Mouse (Mus musculus) MEL (cell line): ENCODE data around the gene Secisbp2l.

ENCODE experiments used
- POLR2A ChIP-seq, 2 experiments: IDR thresholded peaks; 2 replicates each; pipeline ENCODE4 v1.6.1; 2011 to 2012; ENCODE audit warnings: low read length in 2 of 2, mild to moderate bottlenecking in 2 of 2, control low read depth in 1 of 2, improper control_type of control experiment in 1 of 2, low read depth in 1 of 2, moderate library complexity in 1 of 2; ENCODE audit not compliant: control insufficient read depth in 1 of 2, insufficient read depth in 1 of 2, poor library complexity in 1 of 2
- POLR2AphosphoS2 ChIP-seq: IDR thresholded peaks from 2 replicates; pipeline ENCODE4 v1.6.1; 2011; ENCODE audit warnings: low read length, improper control_type of control experiment

- no peak for TF ChIP-seq POLR2A (IDR thresholded peaks at IDR 0.05; ENCODE audit: control insufficient read depth in 1 of 2, insufficient read depth in 1 of 2, low read depth in 1 of 2, low read length in 2 of 2, poor library complexity in 1 of 2)
- TF ChIP-seq POLR2AphosphoS2, result no peak
These were observed 28.7 kb upstream of the Secisbp2l start for GRCm38 (mm10) chr2:125811332-125811731.
